Mouse (Mus musculus) stomach, postnatal 0 days (tissue): Measurements from ENCODE around the gene 1700061G19Rik.

Source experiments
- CTCF ChIP-seq: IDR thresholded peaks from 2 replicates; pipeline ENCODE4 v1.5.1; 2016; ENCODE audit warnings: antibody characterized with exemption, low read depth, mild to moderate bottlenecking, moderate library complexity
- EP300 ChIP-seq: optimal IDR thresholded peaks from 2 replicates; pipeline ENCODE3; 2016; ENCODE audit warnings: antibody characterized with exemption

DNA sequence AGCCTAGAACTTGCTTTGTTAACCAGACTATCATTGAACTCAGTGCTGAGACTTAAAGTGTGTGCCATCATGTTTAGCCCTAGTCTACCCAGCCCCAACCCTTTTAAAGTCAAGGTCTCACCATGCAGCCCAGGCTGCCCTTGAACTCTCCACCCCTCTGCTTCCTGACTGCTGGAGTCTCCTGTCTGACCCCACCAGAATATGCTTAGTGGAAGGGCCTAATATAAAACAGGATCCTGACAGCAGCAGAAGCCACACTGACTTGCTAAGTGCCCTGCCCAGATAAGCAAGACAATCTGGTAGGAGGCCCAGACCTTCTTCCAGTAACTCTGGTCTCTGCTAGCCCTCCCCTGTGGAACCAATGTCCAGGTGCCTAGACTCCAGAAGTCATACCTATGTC is 53.8 kb downstream of the 1700061G19Rik start:
- no peak for TF ChIP-seq CTCF
- TF ChIP-seq EP300 = no peak
